Mouse (Mus musculus) liver, adult 2 months (tissue): ENCODE data around the gene Mical2. TPM values are rescaled to one million over a fixed set of nuclear protein-coding genes. Genes with fewer than 3 reads are reported as not detected.

Experiments used
- DNase-seq: peaks from one replicate; pipeline ENCODE4 v3.0.0-alpha.2; 2011; ENCODE audit warnings: low read depth, low spot score; ENCODE audit errors: extremely low read depth
- H3K27ac ChIP-seq: fragments of 200-500 bp; replicated peaks from 2 replicates; pipeline ENCODE4 v1.5.1; 2012; ENCODE audit warnings: low read depth, mild to moderate bottlenecking, control low read depth, inconsistent platforms, low read length; ENCODE audit not compliant: insufficient read depth
- H3K27me3 ChIP-seq: fragments of 200-500 bp; 2 replicates; pipeline ENCODE4 v1.6.1; 2012; ENCODE audit warnings: mild to moderate bottlenecking, moderate library complexity, low read length, inconsistent platforms; ENCODE audit not compliant: control insufficient read depth, insufficient read depth
- H3K36me3 ChIP-seq: fragments of 200-500 bp; 2 replicates; pipeline ENCODE4 v1.6.1; 2012; ENCODE audit warnings: low read length, inconsistent platforms; ENCODE audit not compliant: control insufficient read depth, insufficient read depth
- H3K4me1 ChIP-seq: fragments of 200-500 bp; 2 replicates; pipeline ENCODE4 v1.6.1; 2011; ENCODE audit warnings: low read length; ENCODE audit not compliant: control insufficient read depth, insufficient read depth
- H3K4me3 ChIP-seq: fragments of 200-500 bp; 2 replicates; pipeline ENCODE4 v1.5.1; 2011; ENCODE audit warnings: low read depth, mild to moderate bottlenecking, control low read depth, low read length, moderate library complexity; ENCODE audit not compliant: insufficient read depth
- H3K79me2 ChIP-seq: fragments of 200-500 bp; 2 replicates; pipeline ENCODE4 v1.6.1; 2012; ENCODE audit warnings: inconsistent platforms, mild to moderate bottlenecking, low read length, moderate library complexity; ENCODE audit not compliant: control insufficient read depth, insufficient read depth
- H3K9ac ChIP-seq: fragments of 200-500 bp; 2 replicates; pipeline ENCODE4 v1.6.1; 2012; ENCODE audit warnings: low read depth, mild to moderate bottlenecking, control low read depth, inconsistent platforms, low read length
- CTCF ChIP-seq: fragments of 200-500 bp; IDR thresholded peaks from 2 replicates; pipeline ENCODE4 v1.5.1; 2011; ENCODE audit warnings: low read depth, low read length, control low read depth
- POLR2A ChIP-seq: fragments of 200-500 bp; IDR thresholded peaks from 2 replicates; pipeline ENCODE4 v1.6.1; 2011; ENCODE audit warnings: low read length, control low read depth; ENCODE audit not compliant: insufficient read depth; ENCODE audit errors: extremely low read depth
- WGBS: fragments of 180-500 bp; shearing (Covaris S2); methylation state at CpG from one replicate; pipeline ENCODE4 v1.1.7; 2018; 5-methylcytosine and 5-hydroxymethylcytosine counted together
- polyA plus RNA-seq: library from polyadenylated mRNA; depleted of rRNA; stranded (reverse); fragments of >200 nt; gene quantifications from 2 replicates; pipeline ENCODE4 v1.2.3, GENCODE M21; 2012
- total RNA-seq: library from RNA; depleted of rRNA; stranded (reverse); fragments of >200 nt; gene quantifications from 2 replicates; pipeline ENCODE4 v1.2.3, GENCODE M21; 2014

Gene Mical2
- total and polyA plus RNA-seq, 2 experiments: 4.1 to 6.9 TPM

DNA sequence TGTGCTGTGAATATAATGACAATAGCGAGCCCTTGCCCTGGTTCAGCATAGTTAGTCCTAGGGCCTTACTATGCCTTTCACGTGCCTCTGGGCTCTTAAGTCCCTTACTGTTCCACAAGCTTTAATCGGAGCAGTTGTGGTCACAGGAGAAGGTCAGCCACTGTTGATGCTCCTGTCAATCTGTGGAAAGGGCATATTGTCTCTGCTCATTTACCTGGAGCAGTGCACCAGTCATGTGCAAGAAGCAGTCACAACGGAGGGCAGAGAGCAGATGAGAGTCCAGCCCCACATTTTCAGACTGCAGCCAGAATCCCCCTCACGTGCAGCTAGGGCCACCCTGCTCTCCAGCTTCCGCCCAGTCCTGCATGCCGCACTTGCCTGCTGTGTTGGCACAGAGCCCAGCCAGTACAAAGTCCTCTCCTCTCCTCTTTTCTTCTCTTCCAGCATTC, 128.9 kb downstream of the Mical2 start:
- Histone ChIP-seq H3K4me1 (peaks cover 2% of the 10 kb centered on the region; the same call in 1 of the 2 replicates), H3K4me3 (no peak overlapping the region), H3K27ac (no peak overlapping the region), H3K36me3 (peaks cover 15% of the 10 kb centered on the region; the same call in 1 of the 2 replicates), H3K79me2 (no peaks in the 10 kb centered on the region), H3K27me3 (no peaks in the 10 kb centered on the region), H3K9ac (no peak overlapping the region)
- WGBS: 23% methylated on average over 7 of the region's 7 CpGs
- DNase-seq: peak; percentile 58
- TF ChIP-seq POLR2A (no peak), CTCF (no peak)

DNA sequence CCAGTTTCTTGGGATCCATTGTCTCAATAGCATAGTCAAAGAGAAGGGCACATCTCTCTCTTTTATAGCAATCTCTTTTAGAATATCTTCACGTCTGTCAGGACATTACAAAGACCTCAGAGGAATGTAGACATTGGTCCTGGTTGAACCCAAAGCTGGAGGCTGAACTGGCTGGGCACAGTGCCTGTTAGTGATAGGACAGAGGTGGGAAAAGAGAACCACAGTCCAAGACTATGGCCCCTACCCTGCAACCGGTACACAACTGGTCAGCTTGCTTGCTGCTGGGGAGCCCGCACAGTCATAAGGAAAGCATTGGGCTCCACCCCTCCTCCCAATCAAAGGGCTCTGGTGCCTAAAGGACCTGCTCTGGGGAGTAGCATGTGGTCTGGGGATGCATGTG, 133.9 kb downstream of the Mical2 start:
- no peak for DNase-seq
- no peaks in the 10 kb centered on the region for H3K79me2 ChIP-seq
- no peaks in the 10 kb centered on the region for H3K4me1 ChIP-seq
- no peak overlapping the region for H3K9ac ChIP-seq
- no peak overlapping the region for H3K4me3 ChIP-seq
- 79% methylated on average over 3 of the region's 3 CpGs for WGBS
- H3K27me3 ChIP-seq: no peaks in the 10 kb centered on the region
- no peak overlapping the region for H3K27ac ChIP-seq
- TF ChIP-seq CTCF: no peak
- no peak for TF ChIP-seq POLR2A
- peaks cover 3% of the 10 kb centered on the region; the same call in 1 of the 2 replicates for H3K36me3 ChIP-seq

DNA sequence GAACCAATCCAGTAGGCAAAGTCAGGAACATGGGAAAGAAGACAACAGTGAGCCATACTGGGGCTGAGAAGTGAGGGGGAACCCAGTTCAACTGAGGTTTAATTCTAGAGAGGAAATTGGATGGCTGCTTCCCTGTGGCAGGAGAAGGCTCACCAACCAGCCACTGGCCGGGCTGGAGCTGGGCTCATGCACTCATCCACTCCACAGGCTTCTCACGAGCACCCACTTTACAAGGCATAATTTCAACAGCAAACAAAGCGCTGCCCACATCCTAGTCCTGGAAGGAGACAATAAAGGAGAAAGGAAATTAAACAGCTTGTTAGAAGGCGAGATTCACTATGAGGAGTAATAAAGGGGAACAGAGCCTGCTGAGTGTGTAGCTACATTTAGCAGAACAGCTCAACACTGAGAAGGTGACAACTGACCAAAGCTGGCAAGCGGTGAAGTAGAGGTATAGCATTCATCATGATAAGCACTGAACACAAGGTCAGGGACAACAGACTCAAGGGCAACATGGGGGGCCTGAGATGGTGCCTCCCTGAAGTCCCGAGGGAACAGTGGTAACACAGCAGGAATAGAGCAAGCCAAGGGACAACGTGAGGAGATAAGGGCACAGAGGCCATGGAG, 137.0 kb downstream of the Mical2 start:
- no peak for TF ChIP-seq POLR2A
- no peak for TF ChIP-seq CTCF
- no peaks in the 10 kb centered on the region for H3K27me3 ChIP-seq
- peaks cover 3% of the 10 kb centered on the region; the same call in 1 of the 2 replicates for H3K36me3 ChIP-seq
- no peak for DNase-seq
- H3K79me2 ChIP-seq: no peaks in the 10 kb centered on the region
- 76% methylated on average over 7 of the region's 7 CpGs for WGBS
- no peak overlapping the region for H3K9ac ChIP-seq
- no peaks in the 10 kb centered on the region for H3K4me1 ChIP-seq
- no peak overlapping the region for H3K4me3 ChIP-seq
- H3K27ac ChIP-seq: no peak overlapping the region

DNA sequence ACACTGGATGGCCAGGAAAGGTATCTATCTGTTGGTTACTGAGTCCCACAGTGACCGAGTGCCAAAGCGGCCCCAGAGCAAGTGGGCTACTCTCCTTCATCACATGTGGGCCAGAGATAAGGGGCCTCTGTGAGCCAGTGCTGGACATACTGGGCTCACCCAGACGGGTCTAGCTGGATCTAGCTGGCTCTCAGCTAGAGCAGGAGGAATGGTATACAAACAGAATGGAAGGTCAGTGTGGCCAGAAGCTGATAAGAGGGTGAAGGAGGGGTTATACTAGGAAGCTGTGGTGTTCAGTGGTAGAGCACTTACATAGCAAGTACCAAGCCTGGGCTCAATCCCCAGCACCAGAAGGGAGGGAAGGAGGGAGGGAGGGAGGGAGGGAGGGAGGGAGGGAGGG, 140.2 kb downstream of the Mical2 start:
- no peaks in the 10 kb centered on the region for H3K79me2 ChIP-seq
- 80% methylated on average over 3 of the region's 3 CpGs for whole genome bisulfite sequencing

DNA sequence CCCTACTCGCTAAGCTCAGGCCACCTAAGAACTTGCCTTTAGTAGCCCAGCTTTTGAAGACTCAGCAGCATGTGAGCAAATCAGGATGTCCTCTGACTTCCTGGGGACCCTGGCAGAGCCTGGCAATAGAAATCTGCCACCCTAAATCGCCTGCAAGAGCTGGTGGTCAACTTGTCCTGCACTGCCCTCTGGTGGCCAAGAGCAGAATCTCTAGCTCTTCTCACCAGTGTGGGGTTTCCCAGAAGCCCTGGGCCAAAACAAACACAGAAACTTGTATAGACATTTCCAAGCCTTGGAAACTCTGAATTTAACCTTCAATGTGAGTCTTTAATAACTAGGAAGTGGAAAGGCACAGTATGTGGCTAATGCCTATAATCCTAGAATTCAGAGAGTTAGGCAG, 143.4 kb downstream of the Mical2 start:
- peak; percentile 96 for TF ChIP-seq CTCF
- TF ChIP-seq POLR2A: no peak
- Histone ChIP-seq H3K4me1 (peaks cover 7% of the 10 kb centered on the region; the same call in 1 of the 2 replicates), H3K79me2 (no peaks in the 10 kb centered on the region), H3K27ac (no peak overlapping the region), H3K9ac (no peak overlapping the region), H3K4me3 (no peak overlapping the region), H3K36me3 (no peaks in the 10 kb centered on the region), H3K27me3 (no peaks in the 10 kb centered on the region)
- 33% methylated on average over 2 of the region's 2 CpGs for WGBS
- DNase-seq: peak; percentile 68

More for the DNA sequence above, 140.2 kb downstream of the Mical2 start:
- TF ChIP-seq POLR2A: no peak
- Histone ChIP-seq H3K36me3 (no peaks in the 10 kb centered on the region), H3K4me1 (no peaks in the 10 kb centered on the region), H3K9ac (no peak overlapping the region), H3K27ac (no peak overlapping the region), H3K27me3 (no peaks in the 10 kb centered on the region), H3K4me3 (no peak overlapping the region)
- DNase-seq: no peak

DNA sequence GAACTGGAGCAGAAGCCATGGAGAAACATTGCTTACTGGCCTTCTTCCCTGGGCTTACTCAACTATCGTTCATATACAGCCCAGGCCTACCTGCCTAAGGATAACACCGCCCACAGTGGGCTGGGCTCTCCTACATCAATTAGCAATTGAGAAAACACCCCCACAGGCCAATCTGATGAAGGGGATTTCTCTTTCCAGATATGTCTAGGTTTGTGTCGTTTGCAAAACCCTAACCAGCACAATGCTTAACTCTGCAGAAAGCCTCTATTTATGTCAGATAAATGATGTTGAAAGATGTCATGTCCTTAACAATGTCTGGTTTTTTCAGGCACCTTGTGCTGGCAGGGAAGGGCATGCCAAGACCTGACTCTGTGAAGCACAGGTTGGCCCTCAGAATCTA, 144.3 kb downstream of the Mical2 start:
- Histone ChIP-seq H3K36me3 (no peaks in the 10 kb centered on the region), H3K27me3 (no peaks in the 10 kb centered on the region), H3K4me1 (peaks cover 7% of the 10 kb centered on the region; the same call in 1 of the 2 replicates), H3K9ac (no peak overlapping the region), H3K79me2 (no peaks in the 10 kb centered on the region), H3K4me3 (no peak overlapping the region), H3K27ac (no peak overlapping the region)
- WGBS: 90% methylated on average over 3 of the region's 3 CpGs
- no peak for DNase-seq
- TF ChIP-seq POLR2A (no peak), CTCF (no peak)
